Mouse (Mus musculus): ENCODE measurements around the gene Cisd1. TPM values are rescaled to one million over a fixed set of nuclear protein-coding genes. Genes with fewer than 3 reads are reported as not detected.

Gene Cisd1
- total RNA-seq (2023), result 9.7 and 10.3 TPM in 2 replicates

GRCm38 (mm10) chr10:71344579-71345143, at the start of gene Cisd1:
Gene Cisd1, minus strand, starts transcription at chr10:71344954.

GRCm38 (mm10) chr10:71347509-71347949, 2.8 kb upstream of the Cisd1 start, which contains the start of gene Ipmk:
Gene Ipmk, plus strand, starts transcription at chr10:71347763.

GRCm38 (mm10) chr10:71285126-71285580, 59.6 kb downstream of the Cisd1 start, which contains the start of gene Ube2d1:
Gene Ube2d1, minus strand, starts transcription at chr10:71285262.

Other genes with a start within 250 kb of the Cisd1 start
- not detected in 2 replicates for gene Bicc1, start 185.3 kb downstream of the Cisd1 start, total RNA-seq (2023)
- gene Tfam, start 106.7 kb downstream of the Cisd1 start, total RNA-seq (2023), result 12.4 and 13.4 TPM in 2 replicates
- gene Ube2d1, start 59.7 kb downstream of the Cisd1 start, total RNA-seq (2023), result 11.7 TPM in 2 replicates
- gene Ipmk, start 2.8 kb upstream of the Cisd1 start, total RNA-seq (2023), result 54.0 and 70.6 TPM in 2 replicates

Measured in neutrophil, adult 65 days (primary cell).